Mouse (Mus musculus) myocyte (in vitro differentiated cells): Measurements from ENCODE around the gene Krt83. TPM values are rescaled to one million over a fixed set of nuclear protein-coding genes. Genes with fewer than 3 reads are reported as not detected.

Source experiments
- H3K27me3 ChIP-seq: one replicate; pipeline ENCODE4 v1.6.1; 2011; ENCODE audit not compliant: control insufficient read depth, insufficient read depth, insufficient read length
- H3K36me3 ChIP-seq: one replicate; pipeline ENCODE4 v1.6.1; 2011; ENCODE audit not compliant: control insufficient read depth, insufficient read depth
- H3K4me2 ChIP-seq: one replicate; pipeline ENCODE4 v1.6.1; 2011; ENCODE audit warnings: low read depth, control low read depth
- H3K4me3 ChIP-seq: one replicate; pipeline ENCODE4 v1.5.1; 2011; ENCODE audit warnings: mild to moderate bottlenecking, control low read depth, moderate library complexity
- H3K79me2 ChIP-seq: one replicate; pipeline ENCODE4 v1.6.1; 2011; ENCODE audit not compliant: control insufficient read depth, insufficient read depth
- H3ac ChIP-seq: one replicate; pipeline ENCODE4 v1.6.1; 2011; ENCODE audit not compliant: control insufficient read depth, insufficient read length
- CEBPB ChIP-seq: IDR thresholded peaks from 2 replicates; pipeline ENCODE4 v1.6.1; 2011; ENCODE audit warnings: mild to moderate bottlenecking, moderate library complexity; ENCODE audit not compliant: poor library complexity, insufficient read depth, severe bottlenecking
- E2F4 ChIP-seq: IDR thresholded peaks from one replicate; pipeline ENCODE4 v1.6.1; 2011; ENCODE audit warnings: mild to moderate bottlenecking, control low read depth, moderate library complexity; ENCODE audit not compliant: insufficient read depth
- MAX ChIP-seq: IDR thresholded peaks from one replicate; pipeline ENCODE4 v1.6.1; 2011; ENCODE audit warnings: low read depth, mild to moderate bottlenecking, control low read depth
- MYOD1 ChIP-seq, 3 experiments: IDR thresholded peaks; one replicate each; pipeline ENCODE4 v1.6.1; 2011; ENCODE audit warnings: control low read depth in 2 of 3, low read depth in 2 of 3, mild to moderate bottlenecking in 2 of 3, moderate library complexity in 1 of 3; ENCODE audit not compliant: insufficient read length in 2 of 3, control insufficient read depth in 1 of 3
- MYOG ChIP-seq, 3 experiments: IDR thresholded peaks; one replicate each; pipeline ENCODE4 v1.6.1; 2011; ENCODE audit warnings: control low read depth in 2 of 3, low read depth in 2 of 3, mild to moderate bottlenecking in 2 of 3; ENCODE audit not compliant: insufficient read length in 2 of 3, control insufficient read depth in 1 of 3, insufficient read depth in 1 of 3
- POLR2A ChIP-seq: IDR thresholded peaks from one replicate; pipeline ENCODE4 v1.6.1; 2011; ENCODE audit warnings: low read depth, mild to moderate bottlenecking, control low read depth, moderate library complexity; ENCODE audit not compliant: insufficient read length
- POLR2AphosphoS2 ChIP-seq: IDR thresholded peaks from one replicate; pipeline ENCODE4 v1.6.1; 2011; ENCODE audit warnings: low read depth, control low read depth; ENCODE audit not compliant: insufficient read length
- REST ChIP-seq: IDR thresholded peaks from one replicate; pipeline ENCODE4 v1.6.1; 2011; ENCODE audit warnings: mild to moderate bottlenecking, control low read depth, moderate library complexity; ENCODE audit not compliant: insufficient read depth, insufficient read length
- SRF ChIP-seq: IDR thresholded peaks from one replicate; pipeline ENCODE4 v1.6.1; 2011; ENCODE audit warnings: low read depth; ENCODE audit not compliant: control insufficient read depth, insufficient read length
- TCF12 ChIP-seq: IDR thresholded peaks from one replicate; pipeline ENCODE4 v1.6.1; 2011; ENCODE audit warnings: mild to moderate bottlenecking, control low read depth; ENCODE audit not compliant: poor library complexity, insufficient read depth, severe bottlenecking
- TCF3 ChIP-seq: IDR thresholded peaks from one replicate; pipeline ENCODE4 v1.6.1; 2011; ENCODE audit warnings: low read depth, control low read depth; ENCODE audit not compliant: insufficient read length
- USF1 ChIP-seq: IDR thresholded peaks from one replicate; pipeline ENCODE4 v1.6.1; 2011; ENCODE audit warnings: low read depth, mild to moderate bottlenecking, control low read depth, moderate library complexity
- polyA plus RNA-seq: library from polyadenylated mRNA; unstranded; fragments of >200 nt; fragmentation: generic; extraction: Trizol; gene quantifications from one replicate; pipeline ENCODE4 v1.2.1, GENCODE M21; 2012; ENCODE audit warnings: missing spikeins

Krt83 gene
- polyA plus RNA-seq, 1 experiment = not detected

DNA sequence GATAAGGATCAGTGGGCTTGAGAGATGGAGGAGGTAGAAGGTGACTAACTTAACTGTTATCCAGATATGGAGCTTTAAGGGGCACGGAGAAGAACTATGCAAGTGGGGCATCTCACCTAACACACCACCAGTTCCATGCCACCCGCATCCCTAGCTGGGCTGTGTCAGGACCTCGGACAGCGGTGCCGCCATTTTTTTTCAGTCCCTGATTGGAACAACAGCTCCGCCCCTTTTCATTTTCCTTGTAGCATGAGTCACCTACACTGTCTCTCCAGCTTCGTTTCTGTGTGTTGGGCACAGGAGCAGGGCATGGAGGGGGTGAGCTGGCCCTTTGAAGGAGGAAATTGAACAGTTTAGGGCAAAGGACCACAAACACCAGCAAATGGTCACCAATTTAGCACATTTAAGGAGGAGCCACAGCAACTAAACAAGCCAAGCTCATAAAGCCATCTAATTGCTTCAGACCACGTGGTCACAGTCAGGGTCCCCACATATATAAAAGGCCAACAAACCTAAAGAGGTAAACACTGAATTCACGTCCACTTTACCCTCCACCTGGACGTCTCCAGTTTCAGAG is 18.3 kb downstream of the Krt83 start, which contains the start of gene Krt86:
TSS of gene Krt86 (plus strand) at position 527 of the 577 bp plus-strand sequence.
- no peaks in the 10 kb centered on the region for H3K79me2 ChIP-seq
- H3ac ChIP-seq = no peak within 1 kb of the TSS
- no peaks in the 10 kb centered on the region for H3K36me3 ChIP-seq
- H3K4me3 ChIP-seq = no peak within 1 kb of the TSS
- no peaks in the 10 kb centered on the region for H3K27me3 ChIP-seq
- H3K4me2 ChIP-seq = no peak within 1 kb of the TSS
- no peak for TF ChIP-seq POLR2A
- peak; percentile 94 for TF ChIP-seq REST

DNA sequence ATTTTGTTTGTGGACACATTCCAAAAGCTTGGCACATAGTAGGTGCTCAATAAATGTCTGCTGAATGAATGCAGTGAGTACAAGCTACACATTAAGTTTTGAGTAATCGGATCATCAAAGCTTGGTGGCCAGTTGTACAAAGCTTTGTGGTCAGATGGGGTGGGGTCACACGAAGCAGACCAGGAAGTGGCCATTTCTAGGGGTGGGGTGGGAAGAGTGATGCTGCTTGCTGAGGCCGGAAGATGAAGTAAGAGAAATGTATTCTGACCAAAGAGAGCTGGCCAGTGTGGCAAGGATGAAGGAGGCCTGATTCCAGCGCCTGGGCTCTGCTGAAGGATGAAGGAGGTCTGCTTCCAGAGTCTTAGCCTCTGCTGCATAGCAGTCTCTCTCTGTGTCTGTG is 22.2 kb downstream of the Krt83 start:
- TF ChIP-seq MYOG (IDR thresholded peaks at IDR 0.05; ENCODE audit: control insufficient read depth in 1 of 3, insufficient read depth in 1 of 3, insufficient read length in 2 of 3, low read depth in 2 of 3) (no peak), USF1 (no peak), SRF (no peak), POLR2A (no peak), REST (no peak), CEBPB (no peak), POLR2AphosphoS2 (no peak), TCF3 (no peak), MAX (no peak), MYOD1 (IDR thresholded peaks at IDR 0.05; ENCODE audit: control insufficient read depth in 1 of 3, insufficient read length in 2 of 3, low read depth in 2 of 3) (no peak), TCF12 (no peak), E2F4 (no peak)
- Histone ChIP-seq H3ac (no peak overlapping the region), H3K36me3 (no peaks in the 10 kb centered on the region), H3K4me3 (no peak overlapping the region), H3K27me3 (peaks cover 6% of the 10 kb centered on the region), H3K79me2 (no peaks in the 10 kb centered on the region), H3K4me2 (no peak overlapping the region)

- Histone ChIP-seq H3K4me2 (no peak within 1 kb of the TSS), H3K4me3 (no peak within 1 kb of the TSS), H3K79me2 (no peaks in the 10 kb centered on the region), H3ac (no peak within 1 kb of the TSS), H3K27me3 (peaks cover 34% of the 10 kb centered on the region), H3K36me3 (no peaks in the 10 kb centered on the region)
- TF ChIP-seq TCF12 = no peak
- TF ChIP-seq E2F4 = no peak
- TF ChIP-seq TCF3 = no peak
- no peak for TF ChIP-seq MAX
- no peak for TF ChIP-seq POLR2AphosphoS2
- TF ChIP-seq REST = no peak
Measured at GRCm38 (mm10) chr15:101463651-101464050, 27.7 kb downstream of the Krt83 start, which contains the start of gene Krt81. Krt81 (minus strand) TSS chr15:101463751.

GRCm38 (mm10) chr15:101459283-101459682 is 32.0 kb downstream of the Krt83 start:
- H3ac ChIP-seq = no peak overlapping the region
- H3K4me3 ChIP-seq = no peak overlapping the region
- no peaks in the 10 kb centered on the region for H3K36me3 ChIP-seq
- H3K27me3 ChIP-seq = peaks cover 28% of the 10 kb centered on the region
- H3K4me2 ChIP-seq = no peak overlapping the region
- H3K79me2 ChIP-seq = no peaks in the 10 kb centered on the region
- no peak for TF ChIP-seq MYOD1 (IDR thresholded peaks at IDR 0.05; ENCODE audit: control insufficient read depth in 1 of 3, insufficient read length in 2 of 3, low read depth in 2 of 3)
- no peak for TF ChIP-seq E2F4

DNA sequence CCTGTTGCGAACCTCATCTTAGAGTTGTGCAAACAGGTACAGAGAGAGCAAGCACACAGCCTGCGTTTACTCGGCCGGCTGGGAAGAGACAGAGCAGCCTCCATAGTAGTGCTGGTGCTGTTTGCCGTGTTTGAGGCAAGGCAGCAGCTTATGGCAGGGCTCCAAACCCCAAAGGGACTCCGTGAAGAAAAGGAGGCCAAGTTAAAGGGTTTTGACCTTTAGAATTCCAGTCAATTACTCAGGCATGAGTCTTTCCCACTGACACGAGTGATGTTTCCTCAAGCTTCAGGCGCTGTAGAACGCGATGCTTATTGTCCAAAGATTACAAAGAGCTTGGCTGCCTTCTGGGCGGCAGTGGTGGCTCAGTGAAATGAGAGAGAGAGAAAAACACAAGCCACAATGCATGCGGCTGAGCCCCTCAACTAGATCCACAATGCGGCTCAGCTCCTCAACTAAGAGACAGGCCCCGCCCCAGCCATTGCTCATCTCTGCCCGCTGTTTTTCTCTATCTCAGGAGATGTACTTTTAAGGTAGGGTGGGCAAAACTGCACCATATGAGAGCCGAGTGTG is 32.9 kb downstream of the Krt83 start:
- no peak overlapping the region for H3K4me3 ChIP-seq
- H3K27me3 ChIP-seq = peaks cover 23% of the 10 kb centered on the region
- H3K79me2 ChIP-seq = no peaks in the 10 kb centered on the region
- no peaks in the 10 kb centered on the region for H3K36me3 ChIP-seq
- no peak overlapping the region for H3ac ChIP-seq
- TF ChIP-seq SRF (no peak), TCF3 (no peak)
- H3K4me2 ChIP-seq = no peak overlapping the region

GRCm38 (mm10) chr15:101455891-101456290 is 35.4 kb downstream of the Krt83 start:
- TF ChIP-seq MYOD1 (IDR thresholded peaks at IDR 0.05; ENCODE audit: control insufficient read depth in 1 of 3, insufficient read length in 2 of 3, low read depth in 2 of 3) (no peak), TCF12 (no peak), REST (no peak)

More at GRCm38 (mm10) chr15:101455891-101456290, 35.4 kb downstream of the Krt83 start:
- H3K4me2 ChIP-seq = no peak overlapping the region
- no peaks in the 10 kb centered on the region for H3K79me2 ChIP-seq
- H3ac ChIP-seq = no peak overlapping the region
- H3K27me3 ChIP-seq = no peaks in the 10 kb centered on the region
- no peaks in the 10 kb centered on the region for H3K36me3 ChIP-seq
- no peak overlapping the region for H3K4me3 ChIP-seq
